Mouse (Mus musculus): ENCODE data around the gene Nol10.

The Nol10 gene

GRCm38 (mm10) chr12:17366981-17367380 is 18.7 kb downstream of the Nol10 start:
- peak; percentile 83 for DNase-seq

- DNase-seq, result no peak
Observed at GRCm38 (mm10) chr12:17369111-17369510, 20.9 kb downstream of the Nol10 start.

GRCm38 (mm10) chr12:17369551-17370325 is 21.5 kb downstream of the Nol10 start:
- no peak for DNase-seq

- peak; percentile 30 for DNase-seq
Observed at GRCm38 (mm10) chr12:17371589-17372235, 23.5 kb downstream of the Nol10 start.

- DNase-seq, result no peak
Observed at GRCm38 (mm10) chr12:17372696-17373095, 24.4 kb downstream of the Nol10 start.

GRCm38 (mm10) chr12:17373470-17373975 is 25.3 kb downstream of the Nol10 start:
- no peak for DNase-seq

GRCm38 (mm10) chr12:17375243-17375642 is 27.0 kb downstream of the Nol10 start:
- no peak for DNase-seq

GRCm38 (mm10) chr12:17376521-17376920 is 28.3 kb downstream of the Nol10 start:
- DNase-seq, result no peak

- DNase-seq, result no peak
Observed at GRCm38 (mm10) chr12:17380991-17381390, 32.7 kb downstream of the Nol10 start.

- DNase-seq, result no peak
Observed at GRCm38 (mm10) chr12:17382759-17383158, 34.5 kb downstream of the Nol10 start.

GRCm38 (mm10) chr12:17386896-17387295 is 38.6 kb downstream of the Nol10 start:
- no peak for DNase-seq

GRCm38 (mm10) chr12:17387332-17388135 is 39.3 kb downstream of the Nol10 start:
- DNase-seq, result no peak

GRCm38 (mm10) chr12:17388136-17388437 is 39.8 kb downstream of the Nol10 start:
- DNase-seq, result no peak

- no peak for DNase-seq
Observed at GRCm38 (mm10) chr12:17390036-17390435, 41.8 kb downstream of the Nol10 start.

GRCm38 (mm10) chr12:17390510-17390909 is 42.3 kb downstream of the Nol10 start:
- DNase-seq, result peak; percentile 62

GRCm38 (mm10) chr12:17393148-17393547 is 44.9 kb downstream of the Nol10 start:
- no peak for DNase-seq

GRCm38 (mm10) chr12:17397150-17397549 is 48.9 kb downstream of the Nol10 start:
- DNase-seq, result no peak

GRCm38 (mm10) chr12:17401419-17401818 is 53.2 kb downstream of the Nol10 start:
- DNase-seq, result no peak

- no peak for DNase-seq
Observed at GRCm38 (mm10) chr12:17402116-17402515, 53.9 kb downstream of the Nol10 start.

- no peak for DNase-seq
Observed at GRCm38 (mm10) chr12:17403998-17404397, 55.7 kb downstream of the Nol10 start.

- DNase-seq, result no peak
Observed at GRCm38 (mm10) chr12:17406825-17407224, 58.6 kb downstream of the Nol10 start.

GRCm38 (mm10) chr12:17408312-17408711 is 60.1 kb downstream of the Nol10 start:
- DNase-seq, result no peak

GRCm38 (mm10) chr12:17411242-17411641 is 63.0 kb downstream of the Nol10 start:
- DNase-seq, result no peak

Measured in kidney, postnatal 10 days (tissue).